Mouse (Mus musculus) embryonic fibroblast, embryonic 13.5 days (primary cell): ENCODE data around the gene Cd300c2. TPM values are rescaled to one million over a fixed set of nuclear protein-coding genes. Genes with fewer than 3 reads are reported as not detected.
"Not testable (repeated sequence)": the region's sequence is repeated elsewhere in the genome, so short reads cannot be mapped to it uniquely, and the experiment has no call there.

Experiments used
- H3K27ac ChIP-seq: 2 replicates; pipeline ENCODE4 v1.5.1; 2012; ENCODE audit warnings: low read length, control low read depth, inconsistent platforms; ENCODE audit not compliant: insufficient read depth
- H3K4me1 ChIP-seq: 2 replicates; pipeline ENCODE4 v1.6.1; 2011; ENCODE audit warnings: low read length; ENCODE audit not compliant: control insufficient read depth, insufficient read depth
- H3K4me3 ChIP-seq: 2 replicates; pipeline ENCODE4 v1.5.1; 2011; ENCODE audit warnings: mild to moderate bottlenecking, control low read depth, low read length; ENCODE audit not compliant: insufficient read depth
- CTCF ChIP-seq: IDR thresholded peaks from 2 replicates; pipeline ENCODE4 v1.5.1; 2011; ENCODE audit warnings: mild to moderate bottlenecking, control low read depth, low read length, moderate library complexity, borderline replicate concordance; ENCODE audit not compliant: insufficient read depth
- POLR2A ChIP-seq: IDR thresholded peaks from 2 replicates; pipeline ENCODE4 v1.6.1; 2011; ENCODE audit warnings: low read depth, mild to moderate bottlenecking, control low read depth, low read length, moderate library complexity
- polyA plus RNA-seq: library from polyadenylated mRNA; stranded (reverse); fragments of >200 nt; gene quantifications from 2 replicates; pipeline ENCODE4 v1.2.4, GENCODE M21; 2011; ENCODE audit warnings: low read depth; ENCODE audit not compliant: missing spikeins, insufficient read length

Cd300c2 gene
- polyA plus RNA-seq = 0.67 TPM in 1 of 2 replicates, not detected in the other

DNA sequence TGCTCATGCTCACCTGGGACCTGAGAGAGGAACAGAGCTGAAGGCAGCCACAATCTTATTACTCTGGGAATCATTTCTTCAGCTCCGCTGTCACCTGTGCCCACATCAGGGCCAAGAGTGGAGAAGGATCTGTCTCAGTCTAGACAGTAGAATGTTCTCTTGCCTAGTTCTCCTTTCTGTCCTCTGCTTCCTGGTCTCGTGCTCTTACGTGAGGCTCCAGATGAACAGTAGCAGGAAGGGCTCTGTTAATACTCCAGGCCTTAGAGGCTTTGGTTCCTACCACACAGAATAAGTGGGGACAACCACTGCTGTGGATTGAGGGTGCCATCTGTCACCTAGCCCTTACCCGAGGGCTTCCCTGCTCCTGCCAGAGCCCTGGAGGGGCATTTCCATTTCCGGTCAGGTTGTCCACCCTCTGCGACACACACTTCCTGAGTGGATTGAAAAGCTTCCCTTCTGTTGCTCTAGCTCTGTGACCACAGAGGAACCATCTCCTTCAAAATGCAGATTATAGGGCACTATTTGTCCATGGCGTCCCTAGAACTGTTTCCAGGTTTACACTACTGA lies at the start of gene Cd300c2:
Cd300c2 (minus strand) TSS at position 407 of the 567 bp plus-strand sequence.
- TF ChIP-seq POLR2A (no peak), CTCF (no peak)
- no peak within 1 kb of the TSS for H3K27ac ChIP-seq
- no peak within 1 kb of the TSS for H3K4me3 ChIP-seq
- H3K4me1 ChIP-seq = no peaks in the 10 kb centered on the region

DNA sequence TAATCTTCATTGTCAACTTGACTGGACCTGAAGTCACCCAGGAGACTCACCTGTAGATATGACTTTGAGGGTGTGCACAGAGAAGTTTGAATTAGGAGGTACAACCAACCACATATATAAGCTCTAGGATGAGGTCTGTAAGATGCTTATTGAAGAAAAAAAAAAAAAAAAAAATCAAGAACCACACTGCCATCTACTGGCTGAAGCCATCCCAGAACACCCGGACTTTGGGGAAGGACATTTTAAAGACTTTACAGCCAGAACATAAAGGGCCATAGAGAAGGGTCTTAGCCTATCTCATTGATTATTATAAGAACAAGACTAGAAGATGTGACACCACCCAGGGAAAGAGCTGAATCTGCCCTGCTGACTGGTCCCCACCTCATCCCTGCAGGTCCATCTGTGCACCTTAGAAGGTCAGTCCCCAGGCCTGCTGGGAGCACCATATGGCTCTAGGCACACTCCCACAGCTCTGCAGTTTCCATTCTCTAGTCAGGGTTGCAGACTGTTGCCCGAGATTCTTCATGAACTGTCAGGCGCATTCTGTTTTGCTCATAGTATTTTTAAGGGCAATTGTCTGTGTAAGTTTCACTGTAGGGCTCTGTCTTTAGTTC lies 47.7 kb upstream of the Cd300c2 start:
- Histone ChIP-seq H3K4me1 (no peaks in the 10 kb centered on the region), H3K27ac (no peak overlapping the region), H3K4me3 (no peak overlapping the region)
- TF ChIP-seq POLR2A = no peak
- no peak for TF ChIP-seq CTCF

DNA sequence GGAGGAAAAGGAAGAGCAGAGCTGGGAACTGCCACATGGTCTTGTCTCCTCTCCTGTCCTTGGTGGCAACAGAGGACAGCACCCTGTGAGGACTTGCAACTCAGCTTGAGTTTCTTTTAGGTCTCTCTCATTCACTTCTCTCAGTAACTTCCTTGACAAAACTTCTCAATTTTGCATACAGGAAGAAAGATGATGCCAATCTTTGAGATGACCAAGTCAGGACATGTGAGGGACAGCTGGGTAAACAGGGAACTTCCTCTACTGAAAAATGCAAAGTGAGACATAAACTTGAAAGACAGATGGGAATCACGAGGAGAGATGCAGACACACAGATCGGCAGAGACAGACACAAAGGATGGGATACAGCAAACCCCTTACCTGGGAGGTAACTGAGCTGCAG lies 46.6 kb upstream of the Cd300c2 start, which contains the start of gene Cd300ld3:
Cd300ld3 (minus strand) TSS at position 151 of the 400 bp plus-strand sequence.
- no peak for TF ChIP-seq CTCF
- no peak for TF ChIP-seq POLR2A
- no peaks in the 10 kb centered on the region for H3K4me1 ChIP-seq
- no peak within 1 kb of the TSS for H3K27ac ChIP-seq
- no peak within 1 kb of the TSS for H3K4me3 ChIP-seq

- not testable (repeated sequence) for H3K4me1 ChIP-seq, H3K4me3 ChIP-seq, H3K27ac ChIP-seq
These were observed 36.0 kb upstream of the Cd300c2 start, which contains the start of gene Cd300ld5 for GRCm38 (mm10) chr11:115037669-115038068. Cd300ld5 (minus strand) TSS chr11:115037769.

GRCm38 (mm10) chr11:115026912-115027311 lies 25.2 kb upstream of the Cd300c2 start, which contains the start of gene Cd300ld4:
Cd300ld4 (minus strand) TSS chr11:115027012.
- not testable (repeated sequence) for H3K27ac ChIP-seq, H3K4me1 ChIP-seq, H3K4me3 ChIP-seq

DNA sequence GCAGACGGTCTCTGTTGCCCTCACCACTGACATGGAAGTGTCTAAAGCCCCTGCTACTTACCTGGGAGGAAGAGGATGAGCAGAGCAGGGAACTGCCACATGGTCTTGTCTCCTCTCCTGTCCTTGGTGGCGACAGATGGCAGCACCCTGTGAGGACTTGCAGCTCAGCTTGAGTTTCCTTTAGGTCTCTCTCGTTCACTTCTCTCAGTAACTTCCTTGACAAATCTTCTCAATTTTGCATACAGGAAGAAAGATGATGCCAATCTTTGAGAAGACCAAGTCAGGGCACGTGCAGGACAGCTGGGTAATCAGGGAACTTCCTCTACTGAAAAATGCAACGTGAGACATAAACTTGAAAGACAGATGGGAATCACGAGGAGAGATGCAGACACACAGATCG lies 14.4 kb upstream of the Cd300c2 start, which contains the start of gene Cd300ld2:
Cd300ld2 (minus strand) TSS at position 101 of the 400 bp plus-strand sequence.
- not testable (repeated sequence) for H3K4me3 ChIP-seq, H3K27ac ChIP-seq, H3K4me1 ChIP-seq

- no peak overlapping the region for H3K4me3 ChIP-seq
- TF ChIP-seq POLR2A = no peak
- no peak for TF ChIP-seq CTCF
- no peaks in the 10 kb centered on the region for H3K4me1 ChIP-seq
- H3K27ac ChIP-seq = no peak overlapping the region
These were observed 2.4 kb upstream of the Cd300c2 start for GRCm38 (mm10) chr11:115004070-115004469.

GRCm38 (mm10) chr11:114989793-114990192 lies 11.9 kb downstream of the Cd300c2 start, which contains the start of gene Cd300ld:
Cd300ld (minus strand) TSS chr11:114989922.
- Histone ChIP-seq H3K4me1 (no peaks in the 10 kb centered on the region), H3K27ac (no peak within 1 kb of the TSS), H3K4me3 (no peak within 1 kb of the TSS)
- TF ChIP-seq POLR2A (no peak), CTCF (no peak)

DNA sequence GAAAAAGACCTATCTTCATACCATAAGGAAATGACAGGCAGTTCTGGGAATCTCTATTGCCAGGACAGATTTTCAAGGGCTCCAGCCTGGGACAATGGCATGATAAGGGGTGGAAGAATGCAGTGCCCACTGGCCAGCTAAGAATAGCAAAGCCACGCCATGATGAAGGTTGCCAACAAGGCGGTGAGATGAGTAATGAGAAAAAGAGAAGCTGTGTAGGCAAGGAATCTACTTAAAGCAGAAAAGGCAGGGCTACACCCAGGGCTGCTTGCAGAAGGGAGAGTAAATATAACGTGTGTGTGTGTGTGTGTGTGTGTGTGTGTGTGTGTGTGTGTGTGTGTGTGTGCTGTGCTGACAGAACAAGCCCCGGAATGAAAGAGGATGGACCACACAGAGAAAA lies 19.8 kb downstream of the Cd300c2 start:
- Histone ChIP-seq H3K4me1 (no peaks in the 10 kb centered on the region), H3K27ac (no peak overlapping the region), H3K4me3 (no peak overlapping the region)
- TF ChIP-seq CTCF (no peak), POLR2A (no peak)

- Histone ChIP-seq H3K4me1 (no peaks in the 10 kb centered on the region), H3K27ac (no peak overlapping the region)
- TF ChIP-seq POLR2A = no peak
- TF ChIP-seq CTCF = no peak
These were observed 29.0 kb downstream of the Cd300c2 start for GRCm38 (mm10) chr11:114972726-114973125.

More at GRCm38 (mm10) chr11:114972726-114973125, 29.0 kb downstream of the Cd300c2 start:
- H3K4me3 ChIP-seq = no peak overlapping the region
